Mouse (Mus musculus) forelimb bud, embryonic 11.5 days (tissue): Measurements from ENCODE around the gene Gxylt2.

Source experiments
- DNase-seq: peaks from one replicate; pipeline ENCODE4 v3.0.0-alpha.2; 2012; ENCODE audit warnings: low read depth, low spot score

Gxylt2 gene

DNA sequence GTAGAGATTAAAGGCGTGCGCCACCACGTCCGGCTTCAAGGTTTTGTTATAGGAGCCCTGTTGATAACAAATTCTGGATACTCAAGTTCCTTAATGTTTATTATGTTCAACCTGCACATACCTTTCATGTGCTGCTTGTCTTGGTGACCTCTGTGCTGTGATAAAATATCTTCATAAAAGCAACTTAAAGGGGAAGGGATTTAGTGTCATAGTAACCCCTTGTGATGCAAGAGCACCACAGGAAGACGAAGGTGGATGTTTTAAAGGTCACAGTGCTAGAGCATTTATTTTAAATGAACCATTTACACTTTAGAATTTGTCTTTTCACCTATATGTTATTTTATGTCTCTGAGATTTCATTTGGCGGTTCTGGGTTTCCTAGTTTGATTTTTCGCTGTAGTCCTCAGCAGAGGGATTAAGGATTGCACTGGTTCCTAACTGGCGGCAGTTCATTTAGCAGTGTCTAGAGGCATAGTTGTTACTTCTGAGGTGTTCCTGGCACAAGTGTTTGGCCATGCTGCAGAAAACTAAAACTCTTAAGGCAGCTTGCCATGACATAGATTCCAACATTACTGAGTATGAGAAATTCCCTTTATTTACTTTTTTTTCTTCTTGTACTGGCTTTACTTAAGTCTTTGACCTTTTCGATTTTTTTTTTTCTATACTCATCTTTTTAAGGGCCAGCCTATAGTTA lies 144.3 kb downstream of the Gxylt2 start:
- DNase-seq: no peak

DNA sequence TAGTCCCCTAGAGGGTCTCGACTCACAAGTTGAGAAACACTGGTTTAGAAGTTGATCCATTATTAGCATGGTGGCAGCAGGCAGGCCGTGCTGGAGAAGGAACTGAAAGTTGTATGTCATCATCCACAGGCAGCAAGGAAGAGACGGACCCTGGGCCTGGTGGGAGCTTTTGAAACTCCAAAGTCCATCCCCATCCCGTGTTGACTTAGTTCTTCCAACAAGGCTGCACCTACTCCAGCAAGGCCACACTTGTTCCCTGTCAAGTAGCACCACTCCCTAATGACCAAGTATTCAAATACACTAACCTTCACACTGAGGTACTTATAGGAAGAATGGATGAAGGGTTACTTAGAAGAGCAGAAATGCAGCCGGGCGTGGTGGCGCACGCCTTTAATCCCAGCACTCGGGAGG lies 146.1 kb downstream of the Gxylt2 start:
- no peak for DNase-seq

- DNase-seq: no peak
Measured at GRCm38 (mm10) chr6:100851083-100851482, 146.5 kb downstream of the Gxylt2 start.
